Mouse (Mus musculus): ENCODE measurements at regions not wholly inside any gene's neighbourhood (a gene's known extent, or its start where the extent isn't known, plus 50 kb on each side); places are given as distances from the start of the nearest gene placed in this dataset.

DNA sequence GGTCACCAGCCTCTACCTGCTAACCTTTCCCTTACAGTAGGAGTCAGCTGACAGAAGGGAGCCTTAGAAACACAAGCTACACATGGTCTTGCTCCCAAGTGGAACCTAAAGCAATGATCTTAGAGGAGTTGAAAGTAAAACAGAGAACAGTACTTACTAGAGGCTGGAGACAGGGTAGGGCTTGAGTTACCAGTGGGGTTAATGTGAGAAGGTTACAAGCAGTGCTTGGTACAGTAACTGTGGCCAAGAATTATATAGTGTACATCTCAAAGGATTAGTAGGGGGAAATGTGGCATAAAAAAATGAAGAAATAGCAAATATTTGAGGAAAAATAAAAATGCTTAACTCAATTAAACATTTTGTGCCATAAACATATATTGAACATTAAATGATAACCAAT lies 153.5 kb downstream of the Galc start:
- H3K4me1 ChIP-seq (replicated peaks; ENCODE audit: control insufficient read depth, insufficient read depth, low read length), result no peaks in the 10 kb centered on the region
- no peak for ATAC-seq (replicated peaks; ENCODE audit: low FRiP score, low TSS enrichment, low read depth)
- H3K4me2 ChIP-seq (ENCODE audit: low read length), result no peak overlapping the region
- H3K27me3 ChIP-seq (replicated peaks; ENCODE audit: control insufficient read depth, insufficient read depth, low read length), result no peaks in the 10 kb centered on the region
- H3K27ac ChIP-seq (ENCODE audit: low read depth), result no peak overlapping the region
- H3K9ac ChIP-seq (ENCODE audit: low read length), result no peak overlapping the region
- no peak overlapping the region for H3K4me3 ChIP-seq (ENCODE audit: low read depth, low read length)
- DNase-seq (ENCODE audit: low spot score), result no peak
- no peaks in the 10 kb centered on the region for H3K9me3 ChIP-seq (ENCODE audit: control insufficient read depth, low read length)
- H3K36me3 ChIP-seq (ENCODE audit: control insufficient read depth, insufficient read depth, low read length), result no peaks in the 10 kb centered on the region

GRCm38 (mm10) chr12:98090171-98090570 lies 169.1 kb downstream of the Galc start:
- no peaks in the 10 kb centered on the region for H3K36me3 ChIP-seq (ENCODE audit: control insufficient read depth, insufficient read depth, low read length)
- DNase-seq (ENCODE audit: low spot score) (no peak), ATAC-seq (replicated peaks; ENCODE audit: low FRiP score, low TSS enrichment, low read depth) (no peak)
- H3K9ac ChIP-seq (ENCODE audit: low read length), result no peak overlapping the region
- H3K4me1 ChIP-seq (replicated peaks; ENCODE audit: control insufficient read depth, insufficient read depth, low read length), result no peaks in the 10 kb centered on the region
- H3K27me3 ChIP-seq (replicated peaks; ENCODE audit: control insufficient read depth, insufficient read depth, low read length), result no peaks in the 10 kb centered on the region
- no peak overlapping the region for H3K4me3 ChIP-seq (ENCODE audit: low read depth, low read length)
- no peaks in the 10 kb centered on the region; the same call in 1 of the 2 replicates for H3K9me3 ChIP-seq (ENCODE audit: control insufficient read depth, low read length)
- no peak overlapping the region for H3K4me2 ChIP-seq (ENCODE audit: low read length)
- 67% methylated on average over 5 of the region's 5 CpGs for WGBS
- no peak overlapping the region for H3K27ac ChIP-seq (ENCODE audit: low read depth)

GRCm38 (mm10) chr12:98078351-98078750 lies 180.9 kb downstream of the Galc start:
- no peaks in the 10 kb centered on the region for H3K4me1 ChIP-seq (replicated peaks; ENCODE audit: control insufficient read depth, insufficient read depth, low read length)
- H3K9ac ChIP-seq (ENCODE audit: low read length), result no peak overlapping the region
- 100% methylated on average over 1 of the region's 1 CpGs for WGBS
- no peak overlapping the region for H3K4me2 ChIP-seq (ENCODE audit: low read length)
- no peak overlapping the region for H3K27ac ChIP-seq (ENCODE audit: low read depth)
- no peaks in the 10 kb centered on the region for H3K36me3 ChIP-seq (ENCODE audit: control insufficient read depth, insufficient read depth, low read length)
- DNase-seq (ENCODE audit: low spot score) (no peak), ATAC-seq (replicated peaks; ENCODE audit: low FRiP score, low TSS enrichment, low read depth) (no peak)
- no peaks in the 10 kb centered on the region for H3K27me3 ChIP-seq (replicated peaks; ENCODE audit: control insufficient read depth, insufficient read depth, low read length)
- H3K4me3 ChIP-seq (ENCODE audit: low read depth, low read length), result no peak overlapping the region
- no peaks in the 10 kb centered on the region for H3K9me3 ChIP-seq (ENCODE audit: control insufficient read depth, low read length)

DNA sequence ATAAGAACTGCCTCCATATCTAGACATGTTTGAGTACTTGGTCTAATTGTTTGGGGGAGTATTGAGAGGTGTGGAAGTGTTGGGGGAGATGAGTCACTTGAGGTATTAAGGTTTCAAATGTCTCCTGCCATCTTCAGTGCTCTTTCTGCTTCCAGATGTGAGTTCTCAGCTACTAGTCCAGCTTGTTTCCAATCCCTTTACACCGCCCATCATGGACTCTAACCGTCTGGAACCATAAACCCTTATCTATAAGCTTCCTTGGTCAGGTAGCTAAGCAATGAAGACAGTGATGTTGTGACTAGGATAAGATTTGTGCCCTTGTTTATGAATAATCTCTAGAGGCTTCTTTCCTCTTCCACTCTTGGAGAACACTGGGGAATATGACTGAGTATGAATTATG lies 183.7 kb downstream of the Galc start:
- Histone ChIP-seq H3K9me3 (ENCODE audit: control insufficient read depth, low read length) (no peaks in the 10 kb centered on the region), H3K27me3 (replicated peaks; ENCODE audit: control insufficient read depth, insufficient read depth, low read length) (no peaks in the 10 kb centered on the region), H3K4me1 (replicated peaks; ENCODE audit: control insufficient read depth, insufficient read depth, low read length) (no peaks in the 10 kb centered on the region), H3K36me3 (ENCODE audit: control insufficient read depth, insufficient read depth, low read length) (no peaks in the 10 kb centered on the region), H3K4me3 (ENCODE audit: low read depth, low read length) (no peak overlapping the region), H3K4me2 (ENCODE audit: low read length) (no peak overlapping the region), H3K9ac (ENCODE audit: low read length) (no peak overlapping the region), H3K27ac (ENCODE audit: low read depth) (no peak overlapping the region)
- no peak for DNase-seq (ENCODE audit: low spot score)
- ATAC-seq (replicated peaks; ENCODE audit: low FRiP score, low TSS enrichment, low read depth), result no peak
- 71% methylated on average over 2 of the region's 2 CpGs for WGBS

GRCm38 (mm10) chr12:98069110-98069509 lies 190.1 kb downstream of the Galc start:
- Histone ChIP-seq H3K4me2 (ENCODE audit: low read length) (no peak overlapping the region), H3K4me1 (replicated peaks; ENCODE audit: control insufficient read depth, insufficient read depth, low read length) (no peaks in the 10 kb centered on the region), H3K9ac (ENCODE audit: low read length) (no peak overlapping the region), H3K9me3 (ENCODE audit: control insufficient read depth, low read length) (no peaks in the 10 kb centered on the region), H3K36me3 (ENCODE audit: control insufficient read depth, insufficient read depth, low read length) (no peaks in the 10 kb centered on the region), H3K27me3 (replicated peaks; ENCODE audit: control insufficient read depth, insufficient read depth, low read length) (no peaks in the 10 kb centered on the region), H3K27ac (ENCODE audit: low read depth) (no peak overlapping the region), H3K4me3 (ENCODE audit: low read depth, low read length) (no peak overlapping the region)
- no peak for DNase-seq (ENCODE audit: low spot score)
- ATAC-seq (replicated peaks; ENCODE audit: low FRiP score, low TSS enrichment, low read depth), result no peak
- 55% methylated on average over 2 of the region's 2 CpGs for WGBS

- Histone ChIP-seq H3K4me3 (ENCODE audit: low read depth, low read length) (no peak overlapping the region), H3K4me2 (ENCODE audit: low read length) (no peak overlapping the region), H3K4me1 (replicated peaks; ENCODE audit: control insufficient read depth, insufficient read depth, low read length) (no peaks in the 10 kb centered on the region), H3K27ac (ENCODE audit: low read depth) (no peak overlapping the region), H3K36me3 (ENCODE audit: control insufficient read depth, insufficient read depth, low read length) (no peaks in the 10 kb centered on the region), H3K9ac (ENCODE audit: low read length) (no peak overlapping the region), H3K9me3 (ENCODE audit: control insufficient read depth, low read length) (no peaks in the 10 kb centered on the region), H3K27me3 (replicated peaks; ENCODE audit: control insufficient read depth, insufficient read depth, low read length) (no peaks in the 10 kb centered on the region)
- ATAC-seq (replicated peaks; ENCODE audit: low FRiP score, low TSS enrichment, low read depth) (no peak), DNase-seq (ENCODE audit: low spot score) (no peak)
- 89% methylated on average over 7 of the region's 7 CpGs for WGBS
These were observed 199.7 kb downstream of the Galc start for GRCm38 (mm10) chr12:98059419-98060180.

- Histone ChIP-seq H3K27ac (ENCODE audit: low read depth) (no peak overlapping the region), H3K27me3 (replicated peaks; ENCODE audit: control insufficient read depth, insufficient read depth, low read length) (no peaks in the 10 kb centered on the region), H3K9me3 (ENCODE audit: control insufficient read depth, low read length) (no peaks in the 10 kb centered on the region), H3K4me1 (replicated peaks; ENCODE audit: control insufficient read depth, insufficient read depth, low read length) (no peaks in the 10 kb centered on the region), H3K9ac (ENCODE audit: low read length) (no peak overlapping the region), H3K36me3 (ENCODE audit: control insufficient read depth, insufficient read depth, low read length) (no peaks in the 10 kb centered on the region), H3K4me2 (ENCODE audit: low read length) (no peak overlapping the region), H3K4me3 (ENCODE audit: low read depth, low read length) (no peak overlapping the region)
- DNase-seq (ENCODE audit: low spot score), result no peak
- 89% methylated on average over 2 of the region's 2 CpGs for WGBS
- no peak for ATAC-seq (replicated peaks; ENCODE audit: low FRiP score, low TSS enrichment, low read depth)
These were observed 200.3 kb downstream of the Galc start for GRCm38 (mm10) chr12:98058977-98059376.

DNA sequence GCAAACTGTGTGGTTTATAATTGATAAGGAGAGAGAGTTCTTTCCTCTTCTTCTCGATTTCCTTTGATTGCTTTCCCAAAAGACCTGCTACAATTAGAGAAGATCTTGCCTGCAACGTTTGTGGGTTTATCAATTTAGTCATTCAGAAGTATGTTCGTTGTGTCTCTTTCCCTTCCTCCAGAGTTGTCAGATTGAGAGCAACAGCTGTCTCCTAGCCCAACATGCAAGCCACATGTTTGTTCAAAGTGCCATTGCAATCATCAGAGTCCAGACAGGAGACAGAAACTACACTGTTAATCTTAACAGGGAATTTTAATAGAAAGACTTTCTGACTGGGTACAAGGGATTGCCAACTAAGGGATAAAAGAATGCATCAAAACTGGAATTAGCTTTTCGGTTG lies 208.3 kb downstream of the Galc start:
- H3K27ac ChIP-seq (ENCODE audit: low read depth), result no peak overlapping the region
- H3K36me3 ChIP-seq (ENCODE audit: control insufficient read depth, insufficient read depth, low read length), result no peaks in the 10 kb centered on the region
- DNase-seq (ENCODE audit: low spot score), result no peak
- H3K9me3 ChIP-seq (ENCODE audit: control insufficient read depth, low read length), result no peaks in the 10 kb centered on the region
- no peak overlapping the region for H3K4me3 ChIP-seq (ENCODE audit: low read depth, low read length)
- H3K27me3 ChIP-seq (replicated peaks; ENCODE audit: control insufficient read depth, insufficient read depth, low read length), result no peaks in the 10 kb centered on the region
- H3K9ac ChIP-seq (ENCODE audit: low read length), result no peak overlapping the region
- 57% methylated on average over 4 of the region's 4 CpGs for WGBS
- H3K4me1 ChIP-seq (replicated peaks; ENCODE audit: control insufficient read depth, insufficient read depth, low read length), result 0 out of 2 replicates have a peak, but pooled peaks cover 2% of the 10 kb centered on the region
- no peak overlapping the region for H3K4me2 ChIP-seq (ENCODE audit: low read length)
- no peak for ATAC-seq (replicated peaks; ENCODE audit: low FRiP score, low TSS enrichment, low read depth)

DNA sequence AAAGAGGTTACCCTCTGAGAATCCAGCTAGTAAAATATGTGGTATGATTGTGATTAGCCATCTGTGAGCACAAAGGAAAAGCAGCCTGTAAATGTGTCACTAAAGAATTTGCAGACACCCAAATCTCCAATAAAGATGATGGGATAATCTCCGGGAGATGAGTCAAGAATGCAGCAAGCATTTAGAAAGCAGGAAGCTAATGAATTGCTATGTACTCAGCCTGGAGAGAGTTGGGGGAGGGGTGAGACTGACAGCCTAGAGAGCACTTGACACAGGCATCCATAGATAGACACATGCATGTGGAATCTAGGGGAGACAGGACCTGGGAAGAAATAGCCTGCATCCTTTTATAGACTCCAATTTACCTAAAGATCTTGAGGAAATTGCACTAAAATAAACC lies 208.8 kb downstream of the Galc start:
- DNase-seq (ENCODE audit: low spot score), result no peak
- no peaks in the 10 kb centered on the region for H3K27me3 ChIP-seq (replicated peaks; ENCODE audit: control insufficient read depth, insufficient read depth, low read length)
- H3K9ac ChIP-seq (ENCODE audit: low read length), result no peak overlapping the region
- H3K4me1 ChIP-seq (replicated peaks; ENCODE audit: control insufficient read depth, insufficient read depth, low read length), result 0 out of 2 replicates have a peak, but pooled peaks cover 2% of the 10 kb centered on the region
- H3K27ac ChIP-seq (ENCODE audit: low read depth), result no peak overlapping the region
- no peak overlapping the region for H3K4me3 ChIP-seq (ENCODE audit: low read depth, low read length)
- H3K4me2 ChIP-seq (ENCODE audit: low read length), result no peak overlapping the region
- no peaks in the 10 kb centered on the region for H3K36me3 ChIP-seq (ENCODE audit: control insufficient read depth, insufficient read depth, low read length)
- no peak for ATAC-seq (replicated peaks; ENCODE audit: low FRiP score, low TSS enrichment, low read depth)
- WGBS, result 6% methylated on average over 1 of the region's 1 CpGs
- H3K9me3 ChIP-seq (ENCODE audit: control insufficient read depth, low read length), result no peaks in the 10 kb centered on the region
